Mouse (Mus musculus) liver, adult 2 months (tissue): Measurements from ENCODE around the gene Bcl10. TPM values are rescaled to one million over a fixed set of nuclear protein-coding genes. Genes with fewer than 3 reads are reported as not detected.
A peak's percentile ranks its signal among the peaks of the same experiment; 100 is the strongest.

Experiments used
- DNase-seq: peaks from one replicate; pipeline ENCODE4 v3.0.0-alpha.2; 2011; ENCODE audit warnings: low read depth, low spot score; ENCODE audit errors: extremely low read depth
- H3K27ac ChIP-seq: fragments of 200-500 bp; replicated peaks from 2 replicates; pipeline ENCODE4 v1.5.1; 2012; ENCODE audit warnings: low read depth, mild to moderate bottlenecking, control low read depth, inconsistent platforms, low read length; ENCODE audit not compliant: insufficient read depth
- H3K27me3 ChIP-seq: fragments of 200-500 bp; 2 replicates; pipeline ENCODE4 v1.6.1; 2012; ENCODE audit warnings: mild to moderate bottlenecking, moderate library complexity, low read length, inconsistent platforms; ENCODE audit not compliant: control insufficient read depth, insufficient read depth
- H3K36me3 ChIP-seq: fragments of 200-500 bp; 2 replicates; pipeline ENCODE4 v1.6.1; 2012; ENCODE audit warnings: low read length, inconsistent platforms; ENCODE audit not compliant: control insufficient read depth, insufficient read depth
- H3K4me1 ChIP-seq: fragments of 200-500 bp; 2 replicates; pipeline ENCODE4 v1.6.1; 2011; ENCODE audit warnings: low read length; ENCODE audit not compliant: control insufficient read depth, insufficient read depth
- H3K4me3 ChIP-seq: fragments of 200-500 bp; 2 replicates; pipeline ENCODE4 v1.5.1; 2011; ENCODE audit warnings: low read depth, mild to moderate bottlenecking, control low read depth, low read length, moderate library complexity; ENCODE audit not compliant: insufficient read depth
- H3K79me2 ChIP-seq: fragments of 200-500 bp; 2 replicates; pipeline ENCODE4 v1.6.1; 2012; ENCODE audit warnings: inconsistent platforms, mild to moderate bottlenecking, low read length, moderate library complexity; ENCODE audit not compliant: control insufficient read depth, insufficient read depth
- H3K9ac ChIP-seq: fragments of 200-500 bp; 2 replicates; pipeline ENCODE4 v1.6.1; 2012; ENCODE audit warnings: low read depth, mild to moderate bottlenecking, control low read depth, inconsistent platforms, low read length
- CTCF ChIP-seq: fragments of 200-500 bp; IDR thresholded peaks from 2 replicates; pipeline ENCODE4 v1.5.1; 2011; ENCODE audit warnings: low read depth, low read length, control low read depth
- POLR2A ChIP-seq: fragments of 200-500 bp; IDR thresholded peaks from 2 replicates; pipeline ENCODE4 v1.6.1; 2011; ENCODE audit warnings: low read length, control low read depth; ENCODE audit not compliant: insufficient read depth; ENCODE audit errors: extremely low read depth
- WGBS: fragments of 180-500 bp; shearing (Covaris S2); methylation state at CpG from one replicate; pipeline ENCODE4 v1.1.7; 2018; 5-methylcytosine and 5-hydroxymethylcytosine counted together
- polyA plus RNA-seq: library from polyadenylated mRNA; depleted of rRNA; stranded (reverse); fragments of >200 nt; gene quantifications from 2 replicates; pipeline ENCODE4 v1.2.3, GENCODE M21; 2012
- total RNA-seq: library from RNA; depleted of rRNA; stranded (reverse); fragments of >200 nt; gene quantifications from 2 replicates; pipeline ENCODE4 v1.2.3, GENCODE M21; 2014

Gene Bcl10
- total and polyA plus RNA-seq, 2 experiments: 4.7 to 12.0 TPM

GRCm38 (mm10) chr3:145882076-145882874, 40.3 kb upstream of the Bcl10 start:
- no peaks in the 10 kb centered on the region for H3K27me3 ChIP-seq
- 97% methylated on average over 15 of the region's 15 CpGs for WGBS
- H3K79me2 ChIP-seq: no peaks in the 10 kb centered on the region
- no peaks in the 10 kb centered on the region for H3K36me3 ChIP-seq
- H3K4me3 ChIP-seq: no peak overlapping the region
- no peak for DNase-seq
- H3K4me1 ChIP-seq: 0 out of 2 replicates have a peak, but pooled peaks cover 2% of the 10 kb centered on the region
- TF ChIP-seq POLR2A (no peak), CTCF (no peak)
- no peak overlapping the region for H3K27ac ChIP-seq
- H3K9ac ChIP-seq: no peak overlapping the region

GRCm38 (mm10) chr3:145883233-145883632, 39.4 kb upstream of the Bcl10 start:
- no peaks in the 10 kb centered on the region for H3K36me3 ChIP-seq
- no peak overlapping the region for H3K4me3 ChIP-seq
- no peaks in the 10 kb centered on the region for H3K27me3 ChIP-seq
- 90% methylated on average over 2 of the region's 2 CpGs for WGBS
- H3K9ac ChIP-seq: no peak overlapping the region
- TF ChIP-seq CTCF (no peak), POLR2A (no peak)
- no peak for DNase-seq
- no peak overlapping the region for H3K27ac ChIP-seq
- 0 out of 2 replicates have a peak, but pooled peaks cover 2% of the 10 kb centered on the region for H3K4me1 ChIP-seq
- no peaks in the 10 kb centered on the region for H3K79me2 ChIP-seq

DNA sequence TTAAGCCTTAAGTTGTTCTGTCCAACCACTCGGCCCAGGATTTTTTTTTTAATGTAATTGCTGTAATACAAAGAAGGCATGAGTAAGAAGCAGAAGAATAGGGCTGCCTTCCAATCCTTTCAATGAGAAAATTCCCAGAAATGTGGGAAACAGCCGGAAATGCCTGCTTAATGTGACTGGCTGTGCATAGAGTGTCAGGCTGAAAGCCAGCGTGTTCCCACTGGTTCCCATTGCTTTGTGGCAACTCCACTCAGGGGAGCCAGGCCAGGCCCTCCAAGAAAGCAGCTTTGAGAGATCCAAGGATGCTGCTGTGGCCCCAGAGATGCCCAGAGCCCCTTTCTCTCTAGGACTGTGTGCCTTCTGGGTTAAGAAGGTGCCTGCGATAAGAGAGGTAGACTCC, 37.2 kb upstream of the Bcl10 start:
- Histone ChIP-seq H3K9ac (no peak overlapping the region), H3K36me3 (no peaks in the 10 kb centered on the region), H3K27me3 (no peaks in the 10 kb centered on the region), H3K4me3 (no peak overlapping the region), H3K79me2 (no peaks in the 10 kb centered on the region), H3K27ac (peak overlapping the region; percentile 54), H3K4me1 (0 out of 2 replicates have a peak, but pooled peaks cover 2% of the 10 kb centered on the region)
- DNase-seq: peak; percentile 35
- WGBS: 82% methylated on average over 4 of the region's 4 CpGs
- TF ChIP-seq POLR2A (no peak), CTCF (no peak)

DNA sequence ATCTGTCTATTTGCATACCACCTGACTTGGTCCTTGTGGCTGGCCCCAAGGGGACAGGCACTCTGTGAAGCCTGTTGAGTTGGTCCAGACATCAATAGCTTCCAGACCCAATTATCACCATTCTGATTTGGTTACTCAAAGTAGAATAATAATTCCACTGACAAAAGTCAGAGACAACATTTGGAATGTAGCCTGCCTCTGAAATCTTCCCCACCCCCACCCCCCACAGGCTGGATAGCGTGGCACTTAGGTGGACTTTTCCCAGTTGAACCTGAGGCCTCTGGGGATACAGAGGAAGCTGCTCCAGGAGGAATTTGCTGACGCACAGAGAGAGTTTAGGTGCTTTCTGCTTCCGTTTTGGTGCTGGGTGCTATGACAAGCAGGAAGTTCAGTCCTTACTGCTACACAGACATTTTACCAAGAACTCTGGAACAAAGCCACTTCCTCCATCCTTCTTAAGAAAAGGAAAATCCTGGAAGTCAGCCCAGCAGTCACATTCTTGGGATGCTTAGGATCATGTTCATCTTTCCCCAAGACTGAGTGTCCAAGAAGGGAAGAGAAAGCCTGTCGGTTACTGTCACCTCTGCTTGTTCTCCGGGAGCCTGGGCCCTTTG, 36.6 kb upstream of the Bcl10 start:
- Histone ChIP-seq H3K36me3 (no peaks in the 10 kb centered on the region), H3K27ac (peak overlapping the region; percentile 63), H3K4me3 (no peak overlapping the region), H3K79me2 (no peaks in the 10 kb centered on the region), H3K27me3 (no peaks in the 10 kb centered on the region), H3K9ac (no peak overlapping the region), H3K4me1 (0 out of 2 replicates have a peak, but pooled peaks cover 2% of the 10 kb centered on the region)
- DNase-seq: peak; percentile 67
- no peak for TF ChIP-seq POLR2A
- no peak for TF ChIP-seq CTCF
- 66% methylated on average over 5 of the region's 5 CpGs for WGBS

GRCm38 (mm10) chr3:145887430-145887971, 35.1 kb upstream of the Bcl10 start:
- H3K27me3 ChIP-seq: no peaks in the 10 kb centered on the region
- no peak overlapping the region for H3K4me3 ChIP-seq
- DNase-seq: no peak
- H3K9ac ChIP-seq: no peak overlapping the region
- no peaks in the 10 kb centered on the region for H3K36me3 ChIP-seq
- H3K4me1 ChIP-seq: 0 out of 2 replicates have a peak, but pooled peaks cover 2% of the 10 kb centered on the region
- WGBS: 81% methylated on average over 6 of the region's 6 CpGs
- no peaks in the 10 kb centered on the region for H3K79me2 ChIP-seq
- TF ChIP-seq POLR2A: no peak
- no peak for TF ChIP-seq CTCF
- no peak overlapping the region for H3K27ac ChIP-seq
